Mouse (Mus musculus) heart, embryonic 10.5 days (tissue): Measurements from ENCODE around the gene Fcgr4. TPM values are rescaled to one million over a fixed set of nuclear protein-coding genes. Genes with fewer than 3 reads are reported as not detected.

Experiments used
- DNase-seq: peaks from one replicate; pipeline ENCODE4 v3.0.0-alpha.2; 2017; ENCODE audit warnings: low spot score
- H3K27ac ChIP-seq: fragments of 300-500 bp; sonication (generic); 2 replicates; pipeline ENCODE4 v1.5.1; 2016; ENCODE audit warnings: mild to moderate bottlenecking
- H3K27me3 ChIP-seq: fragments of 300-500 bp; sonication (generic); 2 replicates; pipeline ENCODE4 v1.6.1; 2016; ENCODE audit warnings: mild to moderate bottlenecking; ENCODE audit not compliant: poor library complexity, insufficient read depth, severe bottlenecking
- H3K36me3 ChIP-seq: fragments of 300-500 bp; sonication (generic); 2 replicates; pipeline ENCODE4 v1.6.1; 2016; ENCODE audit warnings: mild to moderate bottlenecking, moderate library complexity
- H3K4me1 ChIP-seq: fragments of 300-500 bp; sonication (generic); 2 replicates; pipeline ENCODE4 v1.6.1; 2016; ENCODE audit warnings: mild to moderate bottlenecking
- H3K4me3 ChIP-seq: fragments of 300-500 bp; sonication (generic); 2 replicates; pipeline ENCODE4 v1.5.1; 2016; ENCODE audit warnings: mild to moderate bottlenecking, moderate library complexity
- H3K9me3 ChIP-seq: fragments of 300-500 bp; sonication (generic); 2 replicates; pipeline ENCODE4 v1.6.1; 2016; ENCODE audit warnings: mild to moderate bottlenecking, moderate library complexity
- WGBS: fragments of 180-500 bp; shearing (Covaris S2); methylation state at CpG from one replicate; pipeline ENCODE4 v1.1.7; 2016; 5-methylcytosine and 5-hydroxymethylcytosine counted together
- polyA plus RNA-seq: library from polyadenylated mRNA; unstranded; fragments of >200 nt; fragmentation: Nextera tagmentation; extraction: Ambion mirVana; gene quantifications from 2 replicates; pipeline ENCODE4 v1.2.1, GENCODE M21; 2016

Fcgr4 gene
- polyA plus RNA-seq, 1 experiment from 2014 or later = 0.14 TPM

DNA sequence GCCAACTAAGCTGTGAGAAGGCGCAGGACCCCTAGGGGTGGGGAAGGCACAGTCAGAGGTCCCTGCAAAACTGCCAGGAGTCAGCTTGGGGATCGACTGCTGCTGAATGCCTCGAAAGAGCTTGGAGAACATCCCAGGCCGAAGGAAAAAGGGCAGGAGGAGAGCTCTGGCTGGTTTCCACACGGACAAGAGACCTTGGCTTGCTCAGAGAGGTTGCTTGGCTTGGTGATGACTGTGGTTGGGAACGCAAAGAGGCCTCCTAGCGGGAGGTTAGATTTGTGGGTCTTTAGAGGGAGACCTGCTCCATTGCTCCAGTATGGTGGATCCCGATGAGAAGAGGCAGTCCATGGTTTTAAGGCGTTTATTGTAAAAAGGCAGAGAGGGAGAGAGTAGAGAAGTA lies 29.1 kb upstream of the Fcgr4 start:
- H3K4me1 ChIP-seq = no peaks in the 10 kb centered on the region
- WGBS = 68% methylated on average over 9 of the region's 9 CpGs
- no peak overlapping the region for H3K4me3 ChIP-seq
- H3K9me3 ChIP-seq = no peaks in the 10 kb centered on the region
- DNase-seq = no peak
- H3K27me3 ChIP-seq = peaks cover 22% of the 10 kb centered on the region; the same call in 1 of the 2 replicates
- no peak overlapping the region for H3K27ac ChIP-seq
- H3K36me3 ChIP-seq = no peaks in the 10 kb centered on the region

DNA sequence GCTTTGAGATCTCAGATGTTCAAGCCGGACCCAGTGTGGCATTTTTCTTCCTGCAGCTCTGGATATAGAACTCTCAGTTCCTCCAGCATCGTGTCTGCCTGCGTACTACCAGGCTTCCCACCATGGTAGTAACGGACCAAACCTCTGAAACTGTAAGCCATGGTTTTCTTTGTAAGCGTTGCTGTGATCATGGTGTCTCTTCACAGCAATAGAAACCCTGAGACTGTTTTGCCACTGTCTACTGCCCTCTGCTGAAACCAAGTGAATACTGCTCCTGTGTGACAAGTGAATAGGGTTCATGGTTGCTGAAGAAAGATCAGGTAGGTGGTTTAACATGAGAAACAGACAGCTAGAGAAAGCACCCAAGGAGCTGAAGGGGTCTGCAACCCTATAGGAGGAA lies 26.2 kb upstream of the Fcgr4 start:
- Histone ChIP-seq H3K27ac (no peak overlapping the region), H3K36me3 (no peaks in the 10 kb centered on the region), H3K27me3 (peaks cover 22% of the 10 kb centered on the region; the same call in 1 of the 2 replicates), H3K4me1 (no peaks in the 10 kb centered on the region), H3K9me3 (no peaks in the 10 kb centered on the region), H3K4me3 (no peak overlapping the region)
- 58% methylated on average over 5 of the region's 5 CpGs for WGBS
- DNase-seq = no peak

DNA sequence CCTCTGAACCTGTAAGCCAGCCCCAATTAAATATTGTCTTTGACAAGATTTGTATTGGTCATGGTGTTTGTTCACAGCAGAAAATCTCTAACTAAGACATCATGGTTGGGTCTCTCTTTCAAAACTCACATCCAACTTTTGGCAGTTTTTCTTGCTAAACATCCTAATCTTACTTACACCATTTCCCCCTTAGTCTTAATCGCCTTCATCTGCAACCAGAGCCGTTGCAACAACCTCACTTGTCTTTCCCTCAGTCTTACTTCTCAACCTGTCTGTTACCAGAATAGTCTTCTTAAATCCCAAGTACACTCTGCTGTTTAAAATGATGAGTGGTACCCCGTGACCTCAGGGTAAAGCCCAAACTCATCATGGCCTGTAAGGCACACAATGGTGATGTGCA lies 22.7 kb upstream of the Fcgr4 start:
- Histone ChIP-seq H3K4me3 (no peak overlapping the region), H3K27me3 (no peaks in the 10 kb centered on the region), H3K4me1 (peaks cover 5% of the 10 kb centered on the region; the same call in 1 of the 2 replicates), H3K27ac (no peak overlapping the region), H3K9me3 (no peaks in the 10 kb centered on the region), H3K36me3 (no peaks in the 10 kb centered on the region)
- 74% methylated on average over 3 of the region's 3 CpGs for WGBS
- no peak for DNase-seq

DNA sequence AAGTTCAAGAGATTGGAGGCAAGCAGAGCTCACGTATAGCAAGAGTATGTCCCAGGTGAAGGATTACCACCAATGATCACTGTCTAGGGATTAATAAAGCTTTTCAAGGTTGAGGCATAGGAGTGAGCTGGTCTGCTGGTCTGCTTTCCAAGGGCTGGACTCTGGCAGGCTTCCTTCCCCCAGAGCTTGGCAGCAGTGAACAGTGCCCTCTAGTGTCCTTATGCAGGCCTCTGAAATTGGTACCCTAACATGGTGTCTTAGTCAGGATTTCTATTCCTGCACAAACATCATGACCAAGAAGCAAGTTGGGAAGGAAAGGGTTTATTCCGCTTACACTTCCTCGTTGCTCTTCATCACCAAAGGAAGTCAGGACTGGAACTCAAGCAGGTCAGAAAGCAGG lies 22.0 kb upstream of the Fcgr4 start:
- no peak overlapping the region for H3K4me3 ChIP-seq
- WGBS = 41% methylated on average over 3 of the region's 3 CpGs
- H3K9me3 ChIP-seq = no peaks in the 10 kb centered on the region
- H3K27ac ChIP-seq = no peak overlapping the region
- no peaks in the 10 kb centered on the region for H3K36me3 ChIP-seq
- peaks cover 5% of the 10 kb centered on the region; the same call in 1 of the 2 replicates for H3K4me1 ChIP-seq
- H3K27me3 ChIP-seq = no peaks in the 10 kb centered on the region
- peak; percentile 79 for DNase-seq

DNA sequence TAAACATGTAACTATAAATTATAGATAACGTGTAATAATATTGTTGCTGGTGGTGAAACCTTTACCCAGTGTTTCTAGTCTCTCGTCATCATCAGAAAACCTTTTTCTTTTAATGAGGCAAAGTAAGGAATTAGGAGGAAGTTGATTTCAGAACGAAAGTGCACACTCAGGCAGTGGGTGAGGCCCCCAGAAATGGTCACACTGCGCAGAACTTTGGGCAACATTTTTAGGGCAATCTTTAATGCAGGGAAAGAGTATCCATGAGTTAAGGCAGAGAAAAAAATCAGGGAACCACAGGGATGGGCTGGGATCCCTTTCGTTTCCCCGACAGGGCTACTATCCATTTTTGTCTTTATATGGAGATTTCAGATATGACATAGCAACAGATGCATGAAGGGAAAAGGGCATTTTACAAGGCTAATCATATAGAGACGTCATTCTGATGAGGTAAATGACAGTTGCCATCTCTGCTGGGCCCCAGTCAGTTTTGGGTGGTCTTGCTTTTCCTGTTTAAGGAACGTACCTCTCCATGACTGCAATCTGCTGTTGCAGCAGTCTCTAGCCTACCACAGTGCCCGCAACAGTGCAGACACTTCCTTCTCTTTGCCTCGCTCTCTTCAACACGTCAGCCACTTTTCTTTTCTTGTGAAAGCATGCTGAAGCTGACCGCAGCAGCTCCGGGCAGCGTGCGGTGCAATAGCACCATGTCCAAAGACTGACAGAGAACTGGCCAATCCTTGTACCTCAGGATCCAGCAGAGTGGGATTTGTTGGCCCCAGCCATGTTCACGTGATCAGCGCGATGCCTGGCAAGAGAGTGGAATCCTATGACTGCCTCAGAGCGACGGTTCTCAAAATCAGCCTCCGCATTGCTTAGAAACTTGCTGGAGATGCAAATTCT lies 20.7 kb upstream of the Fcgr4 start:
- peaks cover 5% of the 10 kb centered on the region; the same call in 1 of the 2 replicates for H3K4me1 ChIP-seq
- no peaks in the 10 kb centered on the region for H3K9me3 ChIP-seq
- no peak for DNase-seq
- no peak overlapping the region for H3K27ac ChIP-seq
- no peaks in the 10 kb centered on the region for H3K27me3 ChIP-seq
- H3K4me3 ChIP-seq = peak overlapping the region; percentile 40
- 51% methylated on average over 21 of the region's 21 CpGs for WGBS
- H3K36me3 ChIP-seq = no peaks in the 10 kb centered on the region

DNA sequence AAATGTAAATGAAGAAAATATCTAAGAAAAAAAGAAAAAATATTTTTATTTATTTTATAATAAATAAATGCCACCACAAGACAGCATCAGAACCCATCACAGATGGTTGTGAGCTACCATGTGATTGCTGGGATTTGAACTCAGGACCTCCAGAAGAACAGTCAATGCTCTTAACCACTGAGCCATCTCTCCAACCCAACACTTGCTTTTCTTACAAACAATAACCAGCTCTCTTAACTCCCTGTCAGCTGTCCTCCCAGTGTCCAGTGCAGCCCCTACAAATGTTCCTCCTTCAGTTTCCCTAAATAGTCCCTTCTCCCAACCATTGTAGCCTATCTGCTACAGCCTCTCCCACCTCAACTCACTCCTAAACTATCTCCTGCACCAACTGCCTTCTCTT lies 18.9 kb upstream of the Fcgr4 start:
- no peak overlapping the region for H3K4me3 ChIP-seq
- no peaks in the 10 kb centered on the region for H3K9me3 ChIP-seq
- peaks cover 5% of the 10 kb centered on the region; the same call in 1 of the 2 replicates for H3K4me1 ChIP-seq
- H3K36me3 ChIP-seq = no peaks in the 10 kb centered on the region
- H3K27me3 ChIP-seq = no peaks in the 10 kb centered on the region
- DNase-seq = no peak
- no peak overlapping the region for H3K27ac ChIP-seq

DNA sequence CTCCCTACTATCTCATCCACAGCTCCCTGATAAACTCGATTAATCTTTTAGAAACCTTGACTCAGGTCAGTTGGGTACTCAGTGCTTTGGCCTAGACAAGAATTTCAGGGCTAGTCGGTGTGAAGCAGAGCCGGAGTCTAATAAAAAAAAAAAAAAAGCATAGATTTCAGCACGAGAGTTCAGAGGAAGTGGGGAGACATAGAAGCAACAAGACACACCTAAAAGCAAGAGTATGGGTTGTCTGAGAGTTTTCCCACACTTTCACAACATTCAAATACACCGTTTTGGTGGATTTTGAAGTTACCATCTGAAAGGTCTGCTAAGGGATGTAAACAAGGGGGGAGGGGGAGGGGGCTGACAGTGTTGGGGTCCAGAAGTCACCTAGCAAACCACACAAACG lies 13.6 kb upstream of the Fcgr4 start:
- H3K4me1 ChIP-seq = no peaks in the 10 kb centered on the region
- H3K4me3 ChIP-seq = no peak overlapping the region
- no peak for DNase-seq
- no peaks in the 10 kb centered on the region for H3K9me3 ChIP-seq
- H3K27me3 ChIP-seq = no peaks in the 10 kb centered on the region
- no peak overlapping the region for H3K27ac ChIP-seq
- 58% methylated on average over 6 of the region's 6 CpGs for WGBS
- no peaks in the 10 kb centered on the region for H3K36me3 ChIP-seq

DNA sequence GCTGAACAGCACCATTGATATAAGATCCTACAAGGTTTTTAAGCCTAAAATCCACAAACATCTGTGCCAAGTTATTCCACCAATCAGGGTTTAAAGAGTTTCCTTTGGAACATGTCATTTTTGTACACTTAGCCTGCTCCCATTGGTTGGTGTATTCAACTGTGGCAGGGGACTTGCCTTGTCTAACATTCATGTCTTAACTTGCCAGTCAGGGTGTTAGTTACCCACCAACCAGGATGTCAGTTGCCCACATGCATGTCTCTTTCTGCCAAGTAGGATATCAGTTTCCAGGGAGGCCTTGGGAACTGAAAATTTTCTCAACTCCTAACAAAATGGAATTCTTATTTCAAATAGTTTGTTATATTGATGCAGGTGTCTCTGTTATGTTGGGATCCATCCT lies 13.1 kb upstream of the Fcgr4 start:
- H3K27me3 ChIP-seq = no peaks in the 10 kb centered on the region
- no peaks in the 10 kb centered on the region for H3K9me3 ChIP-seq
- no peaks in the 10 kb centered on the region for H3K36me3 ChIP-seq
- H3K27ac ChIP-seq = no peak overlapping the region
- DNase-seq = no peak
- no peaks in the 10 kb centered on the region for H3K4me1 ChIP-seq
- H3K4me3 ChIP-seq = no peak overlapping the region

DNA sequence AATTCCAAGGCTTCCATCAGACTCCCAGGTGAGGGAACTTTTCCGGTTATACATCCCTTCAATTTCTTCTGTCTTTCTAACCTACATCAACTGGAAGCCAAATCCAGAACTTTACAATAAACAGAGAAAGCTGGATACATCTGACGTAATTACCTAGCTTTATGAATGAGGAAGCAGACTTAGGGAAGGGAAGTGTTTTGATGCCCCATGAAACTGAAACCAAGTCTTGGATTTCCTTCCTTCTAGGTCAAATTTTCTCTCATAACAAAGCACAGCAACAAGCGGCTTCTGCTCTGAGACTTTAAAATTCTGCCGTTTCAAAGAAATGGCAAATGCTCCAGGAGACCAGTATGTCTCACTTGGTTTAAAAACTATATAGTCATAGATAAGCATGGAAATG lies 12.4 kb upstream of the Fcgr4 start:
- no peak overlapping the region for H3K4me3 ChIP-seq
- H3K9me3 ChIP-seq = no peaks in the 10 kb centered on the region
- H3K36me3 ChIP-seq = no peaks in the 10 kb centered on the region
- WGBS = 84% methylated on average over 4 of the region's 4 CpGs
- H3K27me3 ChIP-seq = no peaks in the 10 kb centered on the region
- no peaks in the 10 kb centered on the region for H3K4me1 ChIP-seq
- no peak overlapping the region for H3K27ac ChIP-seq
- no peak for DNase-seq

DNA sequence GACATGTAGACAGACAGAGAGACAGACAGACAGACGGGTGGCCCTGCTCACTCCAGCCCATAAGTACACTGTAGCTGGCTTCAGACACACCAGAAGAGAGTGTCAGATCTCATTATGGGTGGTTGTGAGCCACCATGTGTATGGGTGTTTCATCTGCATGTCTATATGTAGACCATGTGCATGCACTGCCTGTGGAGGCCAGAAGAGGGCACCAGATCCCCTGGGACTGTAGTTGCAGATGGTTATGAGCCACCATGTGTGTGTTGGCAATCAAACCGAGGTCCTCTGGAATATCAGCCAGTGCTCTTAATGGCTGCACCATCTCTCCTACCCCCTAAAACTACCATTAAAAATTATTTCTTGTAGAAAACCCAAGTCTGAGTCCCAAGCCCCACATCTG lies 11.8 kb upstream of the Fcgr4 start:
- 76% methylated on average over 2 of the region's 2 CpGs for WGBS
- H3K4me1 ChIP-seq = no peaks in the 10 kb centered on the region
- DNase-seq = no peak
- no peak overlapping the region for H3K27ac ChIP-seq
- no peak overlapping the region for H3K4me3 ChIP-seq
- H3K9me3 ChIP-seq = no peaks in the 10 kb centered on the region
- H3K36me3 ChIP-seq = no peaks in the 10 kb centered on the region
- no peaks in the 10 kb centered on the region for H3K27me3 ChIP-seq

DNA sequence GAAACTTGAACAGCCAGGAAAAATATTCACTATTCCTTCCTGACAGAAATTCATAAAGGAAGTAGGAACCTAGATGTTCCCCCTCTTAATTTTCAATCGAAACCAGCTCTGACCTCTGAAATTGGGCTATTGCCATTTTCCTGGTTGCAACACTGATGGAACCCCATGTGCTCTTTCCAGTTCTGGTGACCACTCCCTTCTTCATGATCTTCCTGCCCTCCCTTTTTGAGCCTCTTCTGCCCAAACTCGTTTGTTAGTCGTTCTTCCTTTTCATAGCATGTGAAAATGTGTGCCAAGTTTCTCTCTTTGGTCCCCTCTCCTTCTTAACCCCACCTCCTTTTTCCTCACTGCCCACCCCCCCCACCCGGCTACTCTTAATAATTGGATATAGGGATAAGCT lies 7.0 kb upstream of the Fcgr4 start:
- no peaks in the 10 kb centered on the region for H3K36me3 ChIP-seq
- H3K4me3 ChIP-seq = no peak overlapping the region
- H3K9me3 ChIP-seq = no peaks in the 10 kb centered on the region
- no peak overlapping the region for H3K27ac ChIP-seq
- DNase-seq = no peak
- no peaks in the 10 kb centered on the region for H3K4me1 ChIP-seq
- no peaks in the 10 kb centered on the region for H3K27me3 ChIP-seq
- 68% methylated on average over 4 of the region's 4 CpGs for WGBS

DNA sequence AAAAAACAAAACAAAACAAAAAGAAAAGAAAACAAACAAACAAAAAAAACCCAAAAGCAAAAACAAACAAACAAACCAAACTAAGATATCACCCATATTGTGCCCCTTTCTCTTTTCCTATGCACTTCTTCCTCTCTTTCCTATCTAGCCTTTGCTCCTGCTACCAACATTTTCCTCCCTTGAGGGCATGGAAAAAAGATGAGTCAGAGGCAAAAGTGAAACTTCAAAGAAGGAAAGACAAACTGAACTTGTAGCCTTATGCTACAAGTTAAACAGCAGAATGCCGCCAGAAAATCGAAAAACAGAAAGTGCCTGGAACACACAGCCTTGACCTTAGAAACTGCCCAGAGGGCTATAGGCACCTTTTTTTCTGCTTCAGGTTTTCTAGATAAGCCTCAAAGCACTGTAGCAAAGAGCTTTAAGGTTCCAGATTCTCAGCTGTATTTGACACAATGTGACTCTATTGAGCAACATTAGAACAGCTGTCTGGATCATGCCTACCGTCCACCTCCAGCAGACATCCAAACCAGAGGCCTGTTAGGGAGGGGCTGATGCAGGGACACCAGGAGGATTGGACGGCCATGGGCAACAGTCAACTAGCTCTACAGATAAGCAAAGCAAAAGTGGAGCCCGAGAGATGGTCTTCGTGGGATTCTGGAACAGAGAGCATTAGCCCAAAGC lies 1.9 kb upstream of the Fcgr4 start:
- DNase-seq = no peak
- no peak overlapping the region for H3K27ac ChIP-seq
- H3K4me3 ChIP-seq = no peak overlapping the region
- H3K9me3 ChIP-seq = no peaks in the 10 kb centered on the region
- H3K4me1 ChIP-seq = no peaks in the 10 kb centered on the region
- 65% methylated on average over 6 of the region's 6 CpGs for WGBS
- H3K36me3 ChIP-seq = no peaks in the 10 kb centered on the region
- no peaks in the 10 kb centered on the region; the same call in 1 of the 2 replicates for H3K27me3 ChIP-seq

DNA sequence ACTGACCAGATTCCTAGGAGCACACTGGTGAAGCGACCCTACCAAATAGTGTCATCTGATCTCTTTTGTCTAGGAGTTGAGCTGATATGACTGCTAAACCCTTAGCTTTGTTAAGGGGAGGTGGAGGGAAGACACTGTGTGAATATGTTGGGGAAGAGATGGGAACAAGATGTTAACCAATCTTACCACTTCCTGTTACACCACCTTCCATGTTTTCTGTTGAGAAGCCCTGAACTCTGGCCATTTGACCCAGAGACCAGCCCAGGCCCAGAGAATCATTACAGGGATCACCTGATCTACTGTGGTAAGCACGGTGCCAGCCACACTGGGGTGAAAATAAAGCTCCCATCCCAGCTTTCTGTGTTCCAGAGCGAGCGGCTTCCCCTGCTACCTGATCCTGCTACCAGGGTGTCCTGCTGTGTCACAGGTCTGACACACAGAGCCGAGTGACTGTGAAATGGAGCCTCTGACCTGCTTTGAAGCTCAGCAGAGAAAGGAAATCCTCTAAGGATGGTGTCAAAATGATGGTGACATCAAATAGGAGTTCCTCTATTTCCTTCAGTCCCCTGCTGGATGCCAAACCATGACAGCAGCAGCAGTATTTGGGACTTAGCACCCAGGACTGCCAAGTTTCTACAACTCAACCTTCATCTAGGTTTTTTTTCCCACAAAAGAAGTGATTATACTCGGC lies 1.1 kb upstream of the Fcgr4 start:
- no peaks in the 10 kb centered on the region for H3K9me3 ChIP-seq
- no peaks in the 10 kb centered on the region; the same call in 1 of the 2 replicates for H3K27me3 ChIP-seq
- no peaks in the 10 kb centered on the region for H3K4me1 ChIP-seq
- no peak for DNase-seq
- H3K27ac ChIP-seq = no peak overlapping the region
- WGBS = 37% methylated on average over 6 of the region's 6 CpGs
- no peaks in the 10 kb centered on the region for H3K36me3 ChIP-seq
- H3K4me3 ChIP-seq = no peak overlapping the region
